Mouse (Mus musculus) limb, embryonic 13.5 days (tissue): ENCODE data around the gene Mical2. TPM values are rescaled to one million over a fixed set of nuclear protein-coding genes. Genes with fewer than 3 reads are reported as not detected.
A peak's percentile ranks its signal among the peaks of the same experiment; 100 is the strongest.

ENCODE experiments used
- ATAC-seq: fragments of 200-750 bp; cut with Nextera tagmentation; 2 replicates; pipeline ENCODE4 v1.8.0; 2017; ENCODE audit warnings: low read depth, moderate number of reproducible peaks, moderate TSS enrichment; ENCODE audit not compliant: low FRiP score
- H3K27ac ChIP-seq: fragments of 300-500 bp; sonication (generic); 2 replicates; pipeline ENCODE4 v1.5.1; 2015; ENCODE audit warnings: inconsistent platforms, mild to moderate bottlenecking, moderate library complexity
- H3K27me3 ChIP-seq: fragments of 300-500 bp; sonication (generic); 2 replicates; pipeline ENCODE4 v1.6.1; 2015; ENCODE audit warnings: mild to moderate bottlenecking, inconsistent platforms
- H3K36me3 ChIP-seq: fragments of 300-500 bp; sonication (generic); 2 replicates; pipeline ENCODE4 v1.6.1; 2015; ENCODE audit warnings: inconsistent platforms, mild to moderate bottlenecking, moderate library complexity
- H3K4me1 ChIP-seq: fragments of 300-500 bp; sonication (generic); 2 replicates; pipeline ENCODE4 v1.6.1; 2015; ENCODE audit warnings: inconsistent platforms
- H3K4me2 ChIP-seq: fragments of 300-500 bp; sonication (generic); replicated peaks from 2 replicates; pipeline ENCODE4 v1.6.1; 2015; ENCODE audit warnings: inconsistent platforms, mild to moderate bottlenecking, moderate library complexity
- H3K4me3 ChIP-seq: fragments of 300-500 bp; sonication (generic); 2 replicates; pipeline ENCODE4 v1.5.1; 2015; ENCODE audit warnings: moderate library complexity, mild to moderate bottlenecking, inconsistent platforms
- H3K9ac ChIP-seq: fragments of 300-500 bp; sonication (generic); 2 replicates; pipeline ENCODE4 v1.6.1; 2015; ENCODE audit warnings: mild to moderate bottlenecking, inconsistent platforms
- H3K9me3 ChIP-seq: fragments of 300-500 bp; sonication (generic); 2 replicates; pipeline ENCODE4 v1.6.1; 2016; ENCODE audit warnings: inconsistent platforms
- WGBS: fragments of 180-500 bp; shearing (Covaris S2); methylation state at CpG from one replicate; pipeline ENCODE4 v1.1.7; 2015; 5-methylcytosine and 5-hydroxymethylcytosine counted together
- polyA plus RNA-seq: library from polyadenylated mRNA; unstranded; fragments of >200 nt; fragmentation: Nextera tagmentation; extraction: Ambion mirVana; gene quantifications from 2 replicates; pipeline ENCODE4 v1.2.1, GENCODE M21; 2015

Mical2 gene
- polyA plus RNA-seq, 1 experiment from 2014 or later = 2.3 TPM

DNA sequence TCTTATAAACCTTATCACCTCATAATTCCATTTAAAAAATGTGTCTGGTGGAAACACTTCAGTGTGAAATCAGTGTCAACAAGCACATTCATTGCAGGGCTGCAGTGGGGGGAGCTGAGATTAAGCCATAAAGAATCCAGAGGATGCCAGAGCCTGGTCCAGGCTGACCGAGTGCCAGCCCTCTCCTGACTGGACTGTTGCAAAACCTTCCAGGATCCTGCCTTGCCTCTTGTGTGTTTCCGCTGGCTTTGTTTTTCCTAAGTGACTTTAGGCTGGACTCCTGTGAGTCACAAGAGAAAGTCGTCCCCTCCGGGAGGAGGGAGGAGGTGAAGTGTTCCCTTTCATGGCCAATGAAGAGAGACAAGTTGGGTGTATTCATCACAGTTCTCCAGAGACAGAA lies 64.3 kb downstream of the Mical2 start:
- WGBS = 51% methylated on average over 4 of the region's 4 CpGs
- H3K27ac ChIP-seq = no peak overlapping the region
- no peak for ATAC-seq
- H3K4me1 ChIP-seq = peaks cover 23% of the 10 kb centered on the region
- H3K4me2 ChIP-seq = no peak overlapping the region
- H3K9ac ChIP-seq = no peak overlapping the region
- no peaks in the 10 kb centered on the region for H3K9me3 ChIP-seq
- no peaks in the 10 kb centered on the region for H3K36me3 ChIP-seq
- H3K4me3 ChIP-seq = no peak overlapping the region
- H3K27me3 ChIP-seq = no peaks in the 10 kb centered on the region

DNA sequence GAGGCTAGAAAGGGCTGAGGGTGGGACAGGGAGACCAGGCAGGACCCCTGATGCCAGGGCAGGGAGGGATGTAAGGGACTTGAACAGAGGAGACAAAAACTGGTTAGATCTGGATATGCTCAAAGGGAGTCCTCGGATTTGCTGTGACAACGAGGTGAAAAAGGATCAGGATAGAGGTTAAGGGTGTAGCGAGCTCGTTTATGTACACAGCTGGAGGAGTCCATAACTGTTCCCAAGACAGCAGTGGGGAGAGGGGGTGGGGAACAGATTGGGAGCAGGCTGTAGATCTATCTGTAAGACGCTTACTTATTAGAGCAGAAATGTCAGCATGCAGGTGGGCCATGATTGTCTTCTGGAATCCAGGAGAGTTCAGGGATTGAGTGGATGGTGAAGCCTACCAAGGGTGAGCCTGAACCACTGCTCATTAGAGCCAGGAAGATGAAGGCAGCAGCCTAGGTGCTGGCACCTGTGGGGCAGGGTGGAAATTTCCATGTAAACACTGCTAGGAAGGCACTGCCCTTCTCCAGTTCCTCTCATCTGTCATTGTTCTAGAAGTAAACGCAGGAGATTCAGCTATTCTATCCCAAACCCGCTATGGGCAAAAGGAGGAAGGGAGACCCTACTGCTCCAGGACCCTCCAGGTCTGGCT lies 67.9 kb downstream of the Mical2 start:
- Histone ChIP-seq H3K4me3 (no peak overlapping the region), H3K27ac (no peak overlapping the region), H3K9ac (no peak overlapping the region; the same call in 1 of the 2 replicates), H3K27me3 (no peaks in the 10 kb centered on the region), H3K9me3 (no peaks in the 10 kb centered on the region), H3K36me3 (no peaks in the 10 kb centered on the region), H3K4me1 (peaks cover 22% of the 10 kb centered on the region; the same call in 1 of the 2 replicates), H3K4me2 (no peak overlapping the region)
- ATAC-seq = no peak
- WGBS = 47% methylated on average over 7 of the region's 7 CpGs

DNA sequence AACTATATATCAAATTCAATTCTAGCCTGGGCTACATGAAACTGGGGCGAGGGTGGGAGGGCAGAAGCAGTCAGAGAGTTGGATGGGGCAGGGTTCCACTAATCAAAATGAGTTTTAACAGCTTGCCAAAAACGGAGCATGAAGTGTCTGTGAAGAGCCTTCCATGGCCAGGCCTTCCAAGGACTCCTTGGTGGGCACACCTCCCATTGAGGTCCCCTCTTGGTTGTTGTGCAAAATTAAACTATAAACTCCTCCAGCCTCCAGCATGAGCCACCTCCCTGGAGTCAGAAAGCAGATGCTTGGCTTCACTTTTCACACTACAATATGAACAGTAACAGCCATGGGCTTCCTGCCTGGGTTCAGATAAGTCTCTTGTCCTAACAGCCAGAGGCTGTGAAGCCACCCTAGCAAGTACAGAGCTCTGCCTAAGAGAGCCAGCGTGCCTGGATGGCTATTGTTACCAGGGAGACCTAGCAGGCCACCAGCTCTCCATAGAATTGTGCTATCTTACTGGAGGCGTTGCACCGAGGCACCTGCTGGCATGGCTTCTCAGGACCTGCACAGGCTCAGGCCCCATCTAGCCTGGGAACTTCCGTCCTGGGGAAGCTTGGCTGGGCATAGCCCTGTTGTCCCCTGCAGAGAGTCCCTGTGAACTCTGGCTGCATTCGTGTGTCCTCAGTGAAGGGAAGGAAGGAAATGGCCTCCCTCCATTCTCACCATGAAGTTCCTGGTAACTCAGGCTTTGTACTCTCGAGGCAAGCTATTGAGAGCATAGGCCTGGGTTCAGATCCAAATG lies 70.0 kb downstream of the Mical2 start:
- Histone ChIP-seq H3K9ac (0 out of 2 replicates have a peak overlapping the region, but pooled peaks have one; percentile 19), H3K36me3 (no peaks in the 10 kb centered on the region), H3K27me3 (no peaks in the 10 kb centered on the region), H3K27ac (no peak overlapping the region), H3K4me3 (no peak overlapping the region), H3K9me3 (no peaks in the 10 kb centered on the region), H3K4me2 (no peak overlapping the region), H3K4me1 (peaks cover 16% of the 10 kb centered on the region; the same call in 1 of the 2 replicates)
- WGBS = 70% methylated on average over 8 of the region's 8 CpGs
- no peak for ATAC-seq

DNA sequence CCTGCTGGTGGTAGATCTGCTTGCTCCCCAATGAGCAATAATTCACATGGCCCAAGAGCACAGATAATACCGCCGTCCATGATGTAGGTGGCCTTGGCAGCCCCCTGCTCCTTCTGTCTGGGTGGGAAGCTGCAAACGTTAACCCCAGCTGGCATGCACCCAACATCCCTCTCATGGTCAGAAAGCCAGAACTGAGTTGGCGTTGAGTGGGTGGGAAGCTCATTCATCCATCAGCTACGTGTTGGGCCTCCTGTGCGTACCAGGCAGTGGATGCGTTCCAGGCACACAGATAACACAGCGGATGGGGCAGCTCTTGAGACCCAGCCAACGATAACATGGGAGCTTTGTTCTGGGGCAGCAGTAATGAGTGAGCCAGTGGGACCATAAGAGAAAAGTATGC lies 72.4 kb downstream of the Mical2 start:
- H3K9me3 ChIP-seq = no peaks in the 10 kb centered on the region
- peaks cover 16% of the 10 kb centered on the region; the same call in 1 of the 2 replicates for H3K4me1 ChIP-seq
- no peak overlapping the region for H3K9ac ChIP-seq
- 76% methylated on average over 9 of the region's 9 CpGs for WGBS
- H3K27me3 ChIP-seq = no peaks in the 10 kb centered on the region
- no peak overlapping the region for H3K4me2 ChIP-seq
- no peak overlapping the region for H3K4me3 ChIP-seq
- H3K36me3 ChIP-seq = no peaks in the 10 kb centered on the region
- no peak for ATAC-seq
- no peak overlapping the region for H3K27ac ChIP-seq

DNA sequence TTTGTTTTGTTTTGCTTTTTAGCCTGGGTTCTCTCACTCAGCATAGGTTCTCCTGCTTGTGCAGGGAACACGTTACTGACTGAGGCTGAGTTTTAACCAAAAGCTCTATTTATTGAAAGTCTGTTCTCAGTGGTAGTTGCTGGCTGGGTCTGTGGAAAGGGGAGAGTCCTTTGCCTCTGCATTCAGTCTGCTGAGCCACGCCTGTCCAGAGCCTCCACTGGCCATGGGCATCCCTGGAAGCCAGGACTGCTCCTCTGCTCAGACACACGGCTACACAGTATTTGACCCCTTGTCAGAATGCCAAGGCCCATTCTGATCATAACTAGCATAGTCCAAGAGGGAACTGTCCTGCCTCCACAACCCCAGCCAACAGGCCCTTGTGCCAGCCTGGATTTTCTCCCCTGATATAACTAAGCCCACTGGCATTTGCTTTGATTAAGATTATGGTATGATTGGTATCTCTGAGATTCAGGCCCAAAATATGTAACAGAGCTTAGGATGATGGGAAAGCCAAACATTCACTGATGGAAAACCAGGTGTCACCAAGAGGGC lies 73.3 kb downstream of the Mical2 start:
- WGBS = 68% methylated on average over 3 of the region's 3 CpGs
- Histone ChIP-seq H3K9me3 (no peaks in the 10 kb centered on the region), H3K36me3 (no peaks in the 10 kb centered on the region), H3K9ac (no peak overlapping the region), H3K4me2 (no peak overlapping the region), H3K27me3 (no peaks in the 10 kb centered on the region), H3K4me1 (peaks cover 16% of the 10 kb centered on the region; the same call in 1 of the 2 replicates), H3K27ac (no peak overlapping the region), H3K4me3 (no peak overlapping the region)
- ATAC-seq = no peak

DNA sequence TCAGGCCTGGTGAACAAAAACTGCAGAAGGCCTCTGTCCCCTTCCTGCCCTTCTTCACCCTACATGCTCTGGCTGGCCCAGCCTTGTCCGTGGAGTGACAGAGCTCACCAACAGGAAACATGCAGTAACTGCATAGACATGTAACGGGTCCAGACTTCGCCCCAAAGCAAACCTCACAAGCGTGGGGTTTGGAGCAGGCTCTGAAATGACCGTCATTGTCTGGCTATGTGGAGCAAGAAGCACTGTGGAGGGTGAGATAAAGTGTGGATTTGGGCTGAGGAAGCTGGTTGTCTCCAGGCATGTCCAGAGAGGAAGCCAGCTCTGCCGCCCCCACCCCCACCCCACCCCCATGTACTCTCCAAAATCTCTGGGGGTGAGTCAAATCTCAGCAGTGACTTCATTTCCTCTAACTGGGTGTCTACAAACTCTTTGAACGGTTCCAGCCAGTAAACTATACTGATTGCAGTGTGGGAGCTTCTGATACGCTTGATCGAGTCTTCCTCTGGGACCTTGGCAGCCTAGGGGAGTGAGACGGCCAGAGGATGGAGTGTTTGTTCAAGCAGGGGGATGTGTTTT lies 74.0 kb downstream of the Mical2 start:
- no peak overlapping the region for H3K4me2 ChIP-seq
- H3K4me1 ChIP-seq = peaks cover 21% of the 10 kb centered on the region; the same call in 1 of the 2 replicates
- WGBS = 77% methylated on average over 10 of the region's 10 CpGs
- H3K27ac ChIP-seq = no peak overlapping the region
- no peaks in the 10 kb centered on the region for H3K36me3 ChIP-seq
- H3K27me3 ChIP-seq = no peaks in the 10 kb centered on the region
- no peak overlapping the region for H3K4me3 ChIP-seq
- no peaks in the 10 kb centered on the region for H3K9me3 ChIP-seq
- no peak for ATAC-seq
- no peak overlapping the region for H3K9ac ChIP-seq

DNA sequence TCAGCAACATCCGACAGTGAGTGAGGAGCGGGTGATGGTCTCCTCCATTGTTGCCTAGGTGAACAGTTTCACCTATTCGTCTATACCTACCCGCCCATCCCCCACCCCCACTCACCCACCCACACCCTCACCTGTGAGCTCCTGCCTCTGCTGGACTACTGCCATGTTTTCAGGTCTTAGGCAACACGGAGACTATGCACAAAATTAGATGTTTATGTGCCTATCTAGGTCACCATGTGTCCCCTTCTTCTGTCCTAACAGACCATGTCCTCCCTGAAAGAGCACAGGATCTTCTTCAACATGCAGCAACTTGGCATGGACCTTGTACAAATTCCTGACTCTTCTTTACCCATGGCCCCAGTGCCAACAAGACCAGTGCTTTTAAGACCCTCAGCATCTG lies 74.5 kb downstream of the Mical2 start:
- H3K4me2 ChIP-seq = no peak overlapping the region
- H3K27me3 ChIP-seq = no peaks in the 10 kb centered on the region
- H3K4me3 ChIP-seq = no peak overlapping the region
- H3K4me1 ChIP-seq = peaks cover 21% of the 10 kb centered on the region; the same call in 1 of the 2 replicates
- H3K36me3 ChIP-seq = no peaks in the 10 kb centered on the region
- H3K27ac ChIP-seq = no peak overlapping the region
- no peak overlapping the region for H3K9ac ChIP-seq
- ATAC-seq = no peak
- 86% methylated on average over 5 of the region's 5 CpGs for WGBS
- H3K9me3 ChIP-seq = no peaks in the 10 kb centered on the region

DNA sequence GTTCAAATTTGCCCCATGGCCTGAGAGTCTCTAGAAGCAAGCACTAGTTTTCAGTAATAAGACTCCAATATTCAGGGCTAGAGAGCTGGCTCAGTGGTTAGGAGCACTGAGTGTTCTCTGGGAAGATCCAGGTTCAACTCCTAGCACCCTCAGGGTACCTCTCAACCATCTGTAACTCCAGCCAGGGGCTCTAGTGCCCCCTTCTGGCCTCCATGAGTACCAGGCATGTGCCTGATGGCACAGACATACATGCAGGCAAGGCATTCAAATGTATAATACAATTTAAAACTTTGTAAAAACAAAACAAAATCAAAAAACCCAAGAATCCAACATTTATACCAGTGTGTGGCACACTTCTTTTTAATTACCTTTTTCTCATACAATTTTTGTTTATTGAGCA lies 75.4 kb downstream of the Mical2 start:
- H3K27ac ChIP-seq = no peak overlapping the region
- H3K4me2 ChIP-seq = no peak overlapping the region
- no peak overlapping the region for H3K4me3 ChIP-seq
- H3K4me1 ChIP-seq = peaks cover 21% of the 10 kb centered on the region; the same call in 1 of the 2 replicates
- H3K9me3 ChIP-seq = no peaks in the 10 kb centered on the region
- ATAC-seq = no peak
- H3K9ac ChIP-seq = no peak overlapping the region
- H3K36me3 ChIP-seq = no peaks in the 10 kb centered on the region
- H3K27me3 ChIP-seq = 0 out of 2 replicates have a peak, but pooled peaks cover under 1% of the 10 kb centered on the region

DNA sequence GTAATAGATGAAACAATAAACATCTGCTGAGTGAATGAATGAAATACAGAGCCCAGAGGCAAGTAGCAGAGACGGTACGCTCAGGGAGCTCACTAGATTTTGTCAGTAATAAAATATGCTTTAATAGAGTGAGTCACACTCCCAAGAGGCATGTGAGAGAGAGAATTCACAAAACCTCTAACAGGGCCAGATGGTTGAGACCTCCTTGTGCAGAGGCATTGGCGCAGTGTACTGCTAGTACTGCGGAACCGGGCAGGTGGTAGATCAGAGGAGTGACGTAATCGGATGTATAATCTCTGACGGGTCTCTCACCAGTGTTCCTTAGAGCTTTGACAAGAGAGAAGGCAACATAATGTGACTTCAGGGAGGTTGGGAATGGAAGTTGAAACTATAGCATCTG lies 78.7 kb downstream of the Mical2 start:
- H3K36me3 ChIP-seq = no peaks in the 10 kb centered on the region
- ATAC-seq = peak; percentile 61
- no peak overlapping the region for H3K9ac ChIP-seq
- H3K4me1 ChIP-seq = peaks cover 12% of the 10 kb centered on the region; the same call in 1 of the 2 replicates
- WGBS = 63% methylated on average over 8 of the region's 8 CpGs
- H3K27me3 ChIP-seq = 0 out of 2 replicates have a peak, but pooled peaks cover 3% of the 10 kb centered on the region
- no peaks in the 10 kb centered on the region for H3K9me3 ChIP-seq
- H3K4me3 ChIP-seq = no peak overlapping the region
- no peak overlapping the region for H3K27ac ChIP-seq
- no peak overlapping the region for H3K4me2 ChIP-seq

DNA sequence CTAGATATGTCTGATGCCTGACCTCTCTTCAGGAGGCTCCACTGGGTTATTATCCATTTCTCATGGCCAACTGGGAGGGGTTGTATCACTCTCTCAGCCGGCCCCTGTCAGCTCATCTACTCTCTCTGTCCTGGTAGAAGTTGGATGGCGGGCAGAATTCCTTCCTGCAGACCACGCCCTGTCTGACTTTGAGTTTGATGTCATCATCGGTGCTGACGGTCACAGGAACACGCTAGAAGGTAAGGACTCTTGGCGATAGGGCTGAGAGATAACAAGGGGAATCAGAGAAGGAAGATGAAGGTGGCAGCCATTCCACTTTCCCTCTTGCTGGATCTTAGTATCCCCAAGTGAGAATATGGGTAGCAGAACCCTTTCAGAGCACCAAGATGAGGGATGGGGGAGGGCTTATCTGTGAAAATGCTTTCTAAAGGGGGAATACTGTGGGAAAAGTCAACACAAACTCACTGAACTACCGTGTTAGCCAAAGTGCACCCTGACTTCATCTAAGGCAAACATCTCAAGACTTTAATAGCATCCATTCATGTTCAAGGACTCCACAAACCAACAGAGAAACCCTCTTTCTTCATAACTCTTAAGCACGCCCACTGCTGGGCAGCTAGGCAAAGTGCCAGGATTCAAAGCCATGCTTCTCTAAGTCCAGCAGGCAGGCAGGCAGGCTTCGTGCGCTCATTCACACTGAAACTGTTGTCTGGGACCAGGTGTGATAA lies 83.8 kb downstream of the Mical2 start:
- Histone ChIP-seq H3K36me3 (no peaks in the 10 kb centered on the region), H3K4me3 (no peak overlapping the region), H3K27ac (no peak overlapping the region), H3K27me3 (0 out of 2 replicates have a peak, but pooled peaks cover 10% of the 10 kb centered on the region), H3K9ac (no peak overlapping the region), H3K4me1 (peaks cover 23% of the 10 kb centered on the region), H3K9me3 (no peaks in the 10 kb centered on the region), H3K4me2 (no peak overlapping the region)
- WGBS = 85% methylated on average over 11 of the region's 11 CpGs
- no peak for ATAC-seq

DNA sequence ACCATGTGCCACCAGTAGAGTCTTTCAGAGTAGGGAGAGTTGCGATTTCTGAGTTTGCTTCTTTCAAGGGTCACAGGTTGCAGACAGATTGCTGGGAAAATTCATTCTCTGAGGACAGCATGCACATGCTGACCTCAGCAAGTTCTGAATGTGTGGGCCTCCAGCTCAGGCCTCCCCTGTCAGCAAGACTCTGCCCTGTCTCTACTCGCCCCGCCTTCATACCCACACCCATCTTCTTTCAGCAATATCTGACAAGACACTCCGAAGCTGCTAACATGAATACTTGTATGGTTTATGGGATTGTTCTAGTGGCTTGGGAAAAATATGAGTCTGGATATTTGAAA lies 84.3 kb downstream of the Mical2 start:
- Histone ChIP-seq H3K27ac (no peak overlapping the region), H3K36me3 (no peaks in the 10 kb centered on the region), H3K9me3 (no peaks in the 10 kb centered on the region), H3K4me1 (peaks cover 22% of the 10 kb centered on the region), H3K27me3 (0 out of 2 replicates have a peak, but pooled peaks cover 10% of the 10 kb centered on the region), H3K9ac (no peak overlapping the region), H3K4me3 (no peak overlapping the region), H3K4me2 (no peak overlapping the region)
- ATAC-seq = no peak
- 80% methylated on average over 4 of the region's 4 CpGs for WGBS
